Mouse (Mus musculus): ENCODE measurements around the gene Zpbp2. TPM values are rescaled to one million over a fixed set of nuclear protein-coding genes. Genes with fewer than 3 reads are reported as not detected.

The Zpbp2 gene
- total and polyA plus RNA-seq, 2 experiments: 0.28 TPM; not detected in 1

- H3K27ac ChIP-seq (replicated peaks; ENCODE audit: insufficient read depth, low read depth, low read length): no peak overlapping the region
- peaks cover 16% of the 10 kb centered on the region for H3K79me2 ChIP-seq (ENCODE audit: control insufficient read depth, insufficient read depth, low read length)
- H3K27me3 ChIP-seq (ENCODE audit: control insufficient read depth, insufficient read depth, low read length): no peaks in the 10 kb centered on the region
- WGBS: 71% methylated on average over 17 of the region's 17 CpGs
- no peak overlapping the region for H3K9ac ChIP-seq (ENCODE audit: low read depth, low read length)
- H3K4me1 ChIP-seq (ENCODE audit: control insufficient read depth, insufficient read depth, low read length): peaks cover 38% of the 10 kb centered on the region
- TF ChIP-seq CTCF (IDR thresholded peaks at IDR 0.05; ENCODE audit: low read depth, low read length): no peak
- TF ChIP-seq POLR2A (IDR thresholded peaks at IDR 0.05; ENCODE audit: extremely low read depth, insufficient read depth, low read length): no peak
- H3K36me3 ChIP-seq (ENCODE audit: control insufficient read depth, insufficient read depth, low read length): peaks cover 11% of the 10 kb centered on the region; the same call in 1 of the 2 replicates
- DNase-seq (ENCODE audit: extremely low read depth, low read depth, low spot score): no peak
- H3K4me3 ChIP-seq (ENCODE audit: insufficient read depth, low read depth, low read length): no peak overlapping the region
Measured at GRCm38 (mm10) chr11:98581286-98582029, 30.6 kb downstream of the Zpbp2 start.

DNA sequence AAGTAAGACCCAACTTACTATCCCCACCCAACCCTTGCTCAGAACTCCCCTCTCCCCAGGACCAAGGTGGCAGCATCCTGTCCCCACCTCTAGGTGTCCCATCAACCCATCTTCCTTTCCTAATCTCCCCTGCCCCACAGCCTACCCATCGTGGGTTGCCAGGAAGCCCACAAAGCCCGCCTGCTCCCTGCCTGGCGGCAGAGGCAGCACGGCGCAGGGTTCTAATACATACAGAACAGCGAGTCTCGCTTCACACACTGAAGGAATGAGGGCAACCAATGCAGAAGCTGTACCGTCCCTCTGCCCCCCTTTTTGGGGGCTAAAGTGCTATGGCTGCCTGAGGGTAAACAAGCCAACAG, 31.1 kb downstream of the Zpbp2 start:
- peaks cover 11% of the 10 kb centered on the region; the same call in 1 of the 2 replicates for H3K36me3 ChIP-seq (ENCODE audit: control insufficient read depth, insufficient read depth, low read length)
- no peaks in the 10 kb centered on the region for H3K27me3 ChIP-seq (ENCODE audit: control insufficient read depth, insufficient read depth, low read length)
- no peak for TF ChIP-seq POLR2A (IDR thresholded peaks at IDR 0.05; ENCODE audit: extremely low read depth, insufficient read depth, low read length)
- TF ChIP-seq CTCF (IDR thresholded peaks at IDR 0.05; ENCODE audit: low read depth, low read length): no peak
- WGBS: 88% methylated on average over 8 of the region's 8 CpGs
- H3K79me2 ChIP-seq (ENCODE audit: control insufficient read depth, insufficient read depth, low read length): peaks cover 16% of the 10 kb centered on the region
- H3K9ac ChIP-seq (ENCODE audit: low read depth, low read length): no peak overlapping the region
- no peak overlapping the region for H3K4me3 ChIP-seq (ENCODE audit: insufficient read depth, low read depth, low read length)
- no peak overlapping the region for H3K27ac ChIP-seq (replicated peaks; ENCODE audit: insufficient read depth, low read depth, low read length)
- H3K4me1 ChIP-seq (ENCODE audit: control insufficient read depth, insufficient read depth, low read length): peaks cover 38% of the 10 kb centered on the region
- DNase-seq (ENCODE audit: extremely low read depth, low read depth, low spot score): no peak

DNA sequence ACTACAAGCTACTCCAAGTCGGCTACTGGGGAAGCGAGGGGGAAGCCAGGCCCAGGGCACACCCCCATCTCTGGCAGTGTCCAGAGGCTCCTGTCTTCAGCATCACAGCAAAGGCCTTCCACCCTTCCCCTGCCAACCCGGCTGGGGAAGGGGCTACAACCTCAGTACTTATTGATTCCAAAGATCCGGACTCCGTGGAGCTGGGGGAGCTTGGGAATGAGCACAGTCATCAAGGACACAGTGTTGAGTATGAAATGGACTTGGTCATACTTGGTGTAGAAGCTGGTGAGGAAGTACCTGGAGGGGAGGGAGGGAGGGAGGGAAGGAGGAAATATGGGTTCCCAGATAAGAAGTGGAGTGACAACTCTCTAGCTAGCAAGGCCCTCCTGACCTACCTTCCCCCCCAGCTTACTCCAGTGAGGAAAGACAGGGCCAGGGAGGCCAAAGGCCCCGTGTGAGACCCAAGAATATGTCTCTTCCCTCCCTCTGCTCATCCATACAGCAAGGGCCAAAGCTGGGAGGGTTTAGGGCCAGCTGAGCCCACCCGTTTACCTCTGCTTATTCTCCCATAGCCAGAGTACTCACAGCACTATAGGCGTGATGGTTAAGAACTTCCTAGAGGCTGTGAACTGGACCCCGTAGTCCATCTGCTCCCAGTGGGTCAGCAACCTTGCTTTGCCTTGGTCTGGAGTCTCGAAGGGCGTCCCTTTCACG, 31.8 kb downstream of the Zpbp2 start:
- H3K36me3 ChIP-seq (ENCODE audit: control insufficient read depth, insufficient read depth, low read length): peaks cover 11% of the 10 kb centered on the region; the same call in 1 of the 2 replicates
- WGBS: 92% methylated on average over 12 of the region's 12 CpGs
- TF ChIP-seq CTCF (IDR thresholded peaks at IDR 0.05; ENCODE audit: low read depth, low read length): no peak
- TF ChIP-seq POLR2A (IDR thresholded peaks at IDR 0.05; ENCODE audit: extremely low read depth, insufficient read depth, low read length): no peak
- H3K4me3 ChIP-seq (ENCODE audit: insufficient read depth, low read depth, low read length): no peak overlapping the region
- no peak overlapping the region for H3K27ac ChIP-seq (replicated peaks; ENCODE audit: insufficient read depth, low read depth, low read length)
- no peaks in the 10 kb centered on the region for H3K27me3 ChIP-seq (ENCODE audit: control insufficient read depth, insufficient read depth, low read length)
- H3K79me2 ChIP-seq (ENCODE audit: control insufficient read depth, insufficient read depth, low read length): peaks cover 16% of the 10 kb centered on the region
- H3K9ac ChIP-seq (ENCODE audit: low read depth, low read length): no peak overlapping the region
- H3K4me1 ChIP-seq (ENCODE audit: control insufficient read depth, insufficient read depth, low read length): peaks cover 40% of the 10 kb centered on the region
- no peak for DNase-seq (ENCODE audit: extremely low read depth, low read depth, low spot score)

GRCm38 (mm10) chr11:98583265-98583552, 32.3 kb downstream of the Zpbp2 start:
- no peak for DNase-seq (ENCODE audit: extremely low read depth, low read depth, low spot score)
- H3K27ac ChIP-seq (replicated peaks; ENCODE audit: insufficient read depth, low read depth, low read length): no peak overlapping the region
- peaks cover 41% of the 10 kb centered on the region for H3K4me1 ChIP-seq (ENCODE audit: control insufficient read depth, insufficient read depth, low read length)
- TF ChIP-seq POLR2A (IDR thresholded peaks at IDR 0.05; ENCODE audit: extremely low read depth, insufficient read depth, low read length) (no peak), CTCF (IDR thresholded peaks at IDR 0.05; ENCODE audit: low read depth, low read length) (no peak)
- no peak overlapping the region for H3K4me3 ChIP-seq (ENCODE audit: insufficient read depth, low read depth, low read length)
- peaks cover 11% of the 10 kb centered on the region; the same call in 1 of the 2 replicates for H3K36me3 ChIP-seq (ENCODE audit: control insufficient read depth, insufficient read depth, low read length)
- H3K79me2 ChIP-seq (ENCODE audit: control insufficient read depth, insufficient read depth, low read length): peaks cover 16% of the 10 kb centered on the region
- H3K9ac ChIP-seq (ENCODE audit: low read depth, low read length): no peak overlapping the region
- H3K27me3 ChIP-seq (ENCODE audit: control insufficient read depth, insufficient read depth, low read length): no peaks in the 10 kb centered on the region
- WGBS: 96% methylated on average over 3 of the region's 3 CpGs

DNA sequence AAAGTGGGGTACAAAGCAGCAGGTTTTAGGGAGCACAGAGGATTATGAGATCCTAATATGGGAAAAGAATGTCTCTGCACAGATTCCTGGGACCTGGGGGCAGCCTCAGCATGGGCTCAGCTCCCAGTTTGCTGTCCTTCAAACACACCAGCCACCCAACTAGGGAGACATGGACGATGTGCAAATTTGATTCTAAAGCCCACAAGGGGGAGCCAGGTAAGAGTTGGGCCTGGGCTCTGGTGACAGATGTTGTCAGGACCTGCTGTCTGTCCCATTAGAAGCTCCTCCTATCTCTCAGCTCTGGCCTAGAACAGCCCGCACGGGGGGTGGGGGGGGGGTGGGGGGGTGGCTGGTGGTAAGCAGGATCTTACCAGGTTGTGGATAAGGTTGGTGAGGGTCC, 32.7 kb downstream of the Zpbp2 start:
- Histone ChIP-seq H3K36me3 (ENCODE audit: control insufficient read depth, insufficient read depth, low read length) (peaks cover 11% of the 10 kb centered on the region; the same call in 1 of the 2 replicates), H3K9ac (ENCODE audit: low read depth, low read length) (no peak overlapping the region), H3K79me2 (ENCODE audit: control insufficient read depth, insufficient read depth, low read length) (peaks cover 16% of the 10 kb centered on the region), H3K4me1 (ENCODE audit: control insufficient read depth, insufficient read depth, low read length) (peaks cover 41% of the 10 kb centered on the region), H3K27me3 (ENCODE audit: control insufficient read depth, insufficient read depth, low read length) (no peaks in the 10 kb centered on the region), H3K27ac (replicated peaks; ENCODE audit: insufficient read depth, low read depth, low read length) (no peak overlapping the region), H3K4me3 (ENCODE audit: insufficient read depth, low read depth, low read length) (no peak overlapping the region)
- WGBS: 46% methylated on average over 3 of the region's 3 CpGs
- DNase-seq (ENCODE audit: extremely low read depth, low read depth, low spot score): no peak
- TF ChIP-seq CTCF (IDR thresholded peaks at IDR 0.05; ENCODE audit: low read depth, low read length) (no peak), POLR2A (IDR thresholded peaks at IDR 0.05; ENCODE audit: extremely low read depth, insufficient read depth, low read length) (no peak)

GRCm38 (mm10) chr11:98584146-98584545, 33.2 kb downstream of the Zpbp2 start:
- 10% methylated on average over 1 of the region's 1 CpGs for WGBS
- no peak overlapping the region for H3K4me3 ChIP-seq (ENCODE audit: insufficient read depth, low read depth, low read length)
- H3K9ac ChIP-seq (ENCODE audit: low read depth, low read length): 0 out of 2 replicates have a peak overlapping the region, but pooled peaks have one; percentile 7
- TF ChIP-seq POLR2A (IDR thresholded peaks at IDR 0.05; ENCODE audit: extremely low read depth, insufficient read depth, low read length) (no peak), CTCF (IDR thresholded peaks at IDR 0.05; ENCODE audit: low read depth, low read length) (no peak)
- no peak overlapping the region for H3K27ac ChIP-seq (replicated peaks; ENCODE audit: insufficient read depth, low read depth, low read length)
- peaks cover 16% of the 10 kb centered on the region for H3K79me2 ChIP-seq (ENCODE audit: control insufficient read depth, insufficient read depth, low read length)
- peaks cover 11% of the 10 kb centered on the region; the same call in 1 of the 2 replicates for H3K36me3 ChIP-seq (ENCODE audit: control insufficient read depth, insufficient read depth, low read length)
- peak; percentile 60 for DNase-seq (ENCODE audit: extremely low read depth, low read depth, low spot score)
- peaks cover 46% of the 10 kb centered on the region for H3K4me1 ChIP-seq (ENCODE audit: control insufficient read depth, insufficient read depth, low read length)
- no peaks in the 10 kb centered on the region for H3K27me3 ChIP-seq (ENCODE audit: control insufficient read depth, insufficient read depth, low read length)

All from liver, adult 2 months (tissue).